Mouse (Mus musculus) regulatory T cell (primary cell): ENCODE measurements around the gene Prl2b1.

Source experiments
- in situ Hi-C: fragments of 300-600 bp; cut with MboI, MseI; formaldehyde crosslinking; loops from one replicate; pipeline ENCODE4 v1.15.1; 2025; ENCODE audit warnings: high pct_unique_total_duplicates

Prl2b1 gene

DNA sequence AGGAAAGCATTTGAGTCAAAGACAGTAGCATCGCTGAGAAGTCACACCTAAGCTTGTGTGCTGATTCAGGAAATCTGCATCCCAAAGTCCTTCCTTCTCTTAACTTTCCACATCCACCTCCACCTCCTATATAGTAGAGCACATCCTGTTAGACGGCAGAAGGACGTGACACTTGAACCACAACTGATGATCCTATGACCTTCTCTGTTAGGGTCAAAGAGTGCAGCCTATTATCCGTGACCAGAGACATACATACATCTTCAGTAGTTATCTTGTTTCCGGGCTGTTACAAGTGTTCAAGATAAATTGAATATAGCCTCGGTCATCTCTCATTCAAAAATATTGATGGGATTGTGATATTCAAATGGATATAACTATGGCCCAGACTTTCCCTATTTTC, at the start of gene Prl2b1:
TSS of gene Prl2b1 (minus strand) at position 101 of the 400 bp plus-strand sequence.
- in situ Hi-C loops, result no loop called here

- in situ Hi-C loops, result no loop called here
Measured at GRCm38 (mm10) chr13:27438588-27438987, 47.9 kb upstream of the Prl2b1 start, which contains the start of gene Prl8a6. Prl8a6 (minus strand) TSS chr13:27438688.

GRCm38 (mm10) chr13:27433159-27433558, 42.5 kb upstream of the Prl2b1 start:
- in situ Hi-C loops, result no loop called here

GRCm38 (mm10) chr13:27413640-27414039, 23.0 kb upstream of the Prl2b1 start:
- in situ Hi-C loops, result no loop called here

DNA sequence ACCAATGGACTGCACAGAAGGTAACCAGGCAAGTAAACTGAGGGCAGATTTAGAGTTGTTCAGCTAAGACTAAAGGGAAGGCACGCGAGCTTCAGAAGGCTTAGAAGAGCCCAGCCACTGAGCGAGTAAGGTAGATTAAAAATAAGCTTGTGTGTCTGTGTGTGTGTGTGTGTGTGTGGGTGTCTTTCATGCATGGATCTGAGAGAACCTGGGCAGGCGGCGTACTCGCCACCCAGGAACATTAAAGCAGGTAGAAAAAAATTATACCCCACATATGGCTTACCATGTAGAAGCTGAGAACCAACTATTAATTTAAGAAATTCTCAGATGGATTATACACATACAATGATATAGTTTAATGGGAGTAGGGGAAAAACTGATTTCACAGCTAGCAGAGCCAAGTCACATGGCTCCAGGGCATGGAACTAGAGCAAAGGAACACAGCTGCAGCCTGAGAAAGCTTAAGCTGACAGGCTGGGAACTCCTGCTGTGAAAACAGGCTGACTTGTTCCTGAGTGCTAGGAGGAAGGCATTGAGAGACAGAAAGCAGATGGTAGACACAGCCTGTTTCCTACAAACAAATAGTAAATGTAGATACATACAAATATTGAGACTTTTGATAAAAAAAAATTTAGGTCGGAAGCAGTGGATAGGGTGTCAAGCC, 8.5 kb upstream of the Prl2b1 start:
- in situ Hi-C loops, result no loop called here

DNA sequence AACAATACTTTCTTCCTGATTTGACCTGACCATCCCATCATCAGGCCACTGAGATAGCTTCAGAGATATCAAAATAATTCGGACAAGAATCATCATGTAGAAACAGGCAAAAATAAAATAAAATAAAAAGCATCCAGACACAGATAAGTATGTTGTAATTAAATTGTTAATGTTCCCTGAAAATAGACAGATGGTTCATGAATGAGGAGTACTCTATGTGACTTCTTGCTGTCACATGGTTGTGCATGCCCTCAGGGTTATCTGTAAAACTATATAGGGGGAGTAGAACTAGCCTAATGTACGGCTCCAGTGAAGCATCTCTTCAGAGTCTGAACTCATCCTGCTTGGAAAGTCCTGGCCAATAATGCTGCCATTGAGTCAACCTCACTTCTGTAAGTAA, 45.3 kb downstream of the Prl2b1 start, which contains the start of gene Prl8a2:
TSS of gene Prl8a2 (plus strand) at position 301 of the 400 bp plus-strand sequence.
- in situ Hi-C loops, result no loop called here

DNA sequence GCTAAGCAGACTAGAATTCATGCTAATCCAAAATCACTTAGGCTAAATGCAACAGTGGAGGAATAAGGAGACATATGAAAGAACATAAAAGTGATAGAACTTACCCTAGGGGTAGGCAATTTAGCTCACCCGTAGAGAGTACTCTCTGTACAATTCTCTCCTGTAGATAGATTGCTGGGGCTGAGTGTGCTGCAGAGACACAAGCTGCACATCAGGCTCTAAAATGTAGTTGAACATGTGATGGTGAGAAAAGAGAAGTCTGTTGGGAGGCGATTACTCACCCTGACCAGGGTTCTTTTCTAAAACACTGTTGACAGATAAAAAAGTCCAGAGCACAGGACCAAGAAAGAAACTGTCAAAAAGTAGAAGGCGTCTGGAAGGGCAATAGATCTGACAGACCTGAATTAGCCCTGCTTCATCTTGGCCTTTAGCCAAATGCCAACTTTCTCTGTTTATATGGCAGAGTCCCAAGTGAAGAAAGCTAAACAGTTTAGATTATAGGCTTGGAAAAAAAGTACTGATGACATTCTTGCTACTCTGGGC, 47.8 kb downstream of the Prl2b1 start:
- in situ Hi-C loops, result no loop called here

DNA sequence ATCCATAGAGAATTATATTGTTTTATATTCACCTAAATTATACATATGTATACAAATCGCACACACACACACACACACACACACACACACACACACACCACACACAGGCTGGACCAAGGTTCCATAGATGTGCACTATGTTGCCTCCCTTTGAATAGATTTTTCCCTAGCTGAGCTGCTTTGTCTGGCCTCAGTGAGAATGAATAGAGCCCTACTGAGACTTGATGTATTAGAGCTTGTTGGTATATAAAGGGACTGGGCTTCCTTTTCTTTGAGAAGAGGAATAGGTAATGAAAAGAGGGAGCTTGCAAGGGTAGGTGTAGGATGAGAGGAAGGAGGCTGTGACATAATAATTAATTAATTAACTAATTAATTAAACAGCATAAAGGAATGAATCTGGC, 55.7 kb downstream of the Prl2b1 start:
- in situ Hi-C loops, result no loop called here
